ENCODE assay signal across 28 mouse cellular contexts in genomic region chr10:19112459-19112858, GRCm38 (mm10).
"Had no signal": no experiment of that assay in that cellular context is flagged by ENCODE, and none has a peak within 500 bp of the region (broad histone marks: within the 10 kb centered on the region; RNA-seq: fewer than 3 reads in every experiment).

No protein-coding gene starts in this region.

- H3K9me3 ChIP-seq: heart, embryonic 13.5 days; heart, embryonic 15.5 days; hindbrain, embryonic 10.5 days; hindbrain, embryonic 12.5 days; kidney, embryonic 15.5 days; limb, embryonic 13.5 days; limb, embryonic 15.5 days; liver, embryonic 12.5 days had no signal

- H3K9ac ChIP-seq: heart, embryonic 13.5 days; heart, embryonic 15.5 days; hindbrain, embryonic 12.5 days; hindbrain, embryonic 14.5 days; kidney, embryonic 15.5 days; limb, embryonic 13.5 days; limb, embryonic 15.5 days; liver, embryonic 12.5 days; liver, embryonic 14.5 days had no signal

- H3K27ac ChIP-seq: gastrocnemius, adult 2 months; heart, adult 2 months; heart, embryonic 13.5 days; heart, embryonic 15.5 days; hindbrain, embryonic 10.5 days; hindbrain, embryonic 12.5 days; hindbrain, embryonic 14.5 days; hindbrain, postnatal 0 days; kidney, embryonic 15.5 days; kidney, postnatal 0 days; limb, embryonic 13.5 days; limb, embryonic 15.5 days; liver, embryonic 12.5 days; liver, embryonic 14.5 days had no signal

- H3K36me3 ChIP-seq: heart, embryonic 13.5 days; heart, embryonic 15.5 days; hindbrain, embryonic 10.5 days; hindbrain, embryonic 12.5 days; kidney, embryonic 15.5 days; limb, embryonic 13.5 days; limb, embryonic 15.5 days; liver, embryonic 12.5 days had no signal

- ATAC-seq: hindbrain, postnatal 0 days; inflammation-experienced regulatory T-cells, adult 6 months; liver, embryonic 12.5 days had no signal

- H3K27me3 ChIP-seq: heart, embryonic 13.5 days; heart, embryonic 15.5 days; hindbrain, embryonic 12.5 days; kidney, embryonic 15.5 days; limb, embryonic 13.5 days; limb, embryonic 15.5 days; liver, embryonic 12.5 days had no signal

- H3K4me3 ChIP-seq: gastrocnemius, adult 2 months; heart, adult 2 months; heart, embryonic 13.5 days; heart, embryonic 15.5 days; hindbrain, embryonic 10.5 days; hindbrain, embryonic 12.5 days; kidney, embryonic 15.5 days; limb, embryonic 13.5 days; limb, embryonic 15.5 days; liver, embryonic 12.5 days had no signal

- H3K4me1 ChIP-seq: heart, embryonic 13.5 days; heart, embryonic 15.5 days; hindbrain, embryonic 12.5 days; kidney, embryonic 15.5 days; limb, embryonic 15.5 days; liver, embryonic 12.5 days had no signal

- DNase-seq: gastrocnemius, adult 2 months; gastrocnemius, postnatal 10 days; gastrocnemius, postnatal 25 days; heart, adult 2 months; heart, postnatal 14 days; heart, postnatal 4 days; kidney, adult 11 months; kidney, adult 2 months; kidney, adult 9 months; kidney, postnatal 14 days; kidney, postnatal 36 days; layer of hippocampus, adult 9-11 months; layer of hippocampus, postnatal 36 days; left cerebral cortex, postnatal 4 days had no signal

- H3K4me2 ChIP-seq: heart, embryonic 11.5 days; heart, embryonic 13.5 days; heart, embryonic 15.5 days; hindbrain, embryonic 12.5 days; hindbrain, embryonic 14.5 days; kidney, embryonic 15.5 days; limb, embryonic 13.5 days; limb, embryonic 15.5 days; liver, embryonic 12.5 days had no signal
